Mouse (Mus musculus): ENCODE measurements around the gene Cpn1.

DNA sequence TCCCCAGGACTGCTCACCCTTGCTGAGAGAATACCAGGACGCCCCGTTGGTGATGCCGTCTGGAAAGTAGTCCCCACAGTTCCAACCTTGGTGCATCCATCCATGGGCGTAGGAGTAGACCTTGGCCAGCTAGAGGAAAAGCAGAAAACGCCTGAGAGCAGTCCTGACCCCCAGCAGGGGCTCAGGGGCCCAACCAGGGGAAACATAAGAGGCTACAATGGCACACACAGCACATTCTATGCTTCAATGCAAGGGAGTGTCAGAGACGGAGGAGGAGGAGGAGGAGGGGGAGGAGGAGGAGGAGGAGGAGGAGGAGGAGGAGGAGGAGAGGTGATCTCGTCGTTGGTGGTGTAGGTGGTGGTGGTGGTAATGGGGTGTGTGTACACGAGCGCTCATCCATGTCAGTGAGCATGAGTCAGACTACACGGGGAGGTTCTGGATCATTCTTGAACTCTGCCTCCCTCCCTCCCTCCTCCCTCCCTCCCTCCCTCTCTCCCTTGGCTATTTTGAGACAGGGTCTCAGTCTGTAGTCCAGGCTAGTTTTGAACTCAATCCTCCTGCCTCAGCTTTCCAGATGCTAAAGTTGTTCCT is 17.8 kb downstream of the Cpn1 start:
- TF ChIP-seq EP300 (optimal IDR thresholded peaks at IDR 0.05) (no peak), CTCF (IDR thresholded peaks at IDR 0.05; ENCODE audit: low read depth) (no peak)
